Mouse (Mus musculus) kidney, postnatal 4 days (tissue): ENCODE measurements around the gene Gm9611.
"Not testable (repeated sequence)": the region's sequence is repeated elsewhere in the genome, so short reads cannot be mapped to it uniquely, and the experiment has no call there.

Source experiments
- DNase-seq, 2 experiments: peaks; one replicate each; pipeline ENCODE4 v3.0.0; 2021; ENCODE audit warnings: mixed read lengths in 2 of 2

Gene Gm9611

DNA sequence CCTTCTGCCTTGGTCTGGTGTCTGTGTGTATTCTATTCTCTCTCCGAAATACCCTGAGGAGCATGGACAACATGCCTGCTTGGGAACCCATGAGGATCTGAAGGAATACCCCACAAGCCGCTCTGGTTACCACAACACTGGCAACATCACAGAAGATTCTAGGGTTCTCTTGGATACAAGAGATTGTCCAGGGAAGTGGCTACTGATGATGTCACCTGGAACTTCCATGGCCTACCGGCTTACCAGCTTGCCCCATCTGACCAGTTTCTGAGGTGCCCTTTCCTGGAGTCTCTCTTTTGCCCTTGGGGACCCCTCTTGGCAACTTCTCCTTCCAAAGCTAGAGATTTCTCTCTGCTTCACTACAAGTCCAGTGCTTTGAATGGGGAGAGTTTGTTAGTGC, at the start of gene Gm9611:
Gene Gm9611, minus strand, starts transcription at position 101 of the 400 bp plus-strand sequence.
- not testable (repeated sequence) for DNase-seq

DNA sequence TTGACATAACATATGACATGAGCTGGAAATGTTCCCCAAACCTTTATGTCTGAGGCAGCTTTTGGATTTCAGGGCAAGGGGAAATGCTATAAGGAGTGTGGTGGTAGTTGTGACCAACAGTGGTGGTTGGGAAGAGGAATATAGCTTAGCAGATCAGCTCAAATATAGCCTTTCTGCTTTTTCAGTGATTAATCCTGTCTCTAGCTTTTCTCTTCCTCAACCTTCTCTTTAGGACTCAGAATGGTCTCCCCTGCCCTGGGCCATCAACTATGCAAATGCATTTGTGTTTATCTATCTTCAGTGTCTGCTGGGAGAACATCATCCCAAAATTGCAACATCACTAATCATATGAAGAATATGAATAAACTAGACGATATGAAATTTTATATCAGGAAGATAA, 12.8 kb upstream of the Gm9611 start, which contains the start of gene Gm7995:
Gene Gm7995, plus strand, starts transcription at position 301 of the 400 bp plus-strand sequence.
- DNase-seq, result not testable (repeated sequence)

DNA sequence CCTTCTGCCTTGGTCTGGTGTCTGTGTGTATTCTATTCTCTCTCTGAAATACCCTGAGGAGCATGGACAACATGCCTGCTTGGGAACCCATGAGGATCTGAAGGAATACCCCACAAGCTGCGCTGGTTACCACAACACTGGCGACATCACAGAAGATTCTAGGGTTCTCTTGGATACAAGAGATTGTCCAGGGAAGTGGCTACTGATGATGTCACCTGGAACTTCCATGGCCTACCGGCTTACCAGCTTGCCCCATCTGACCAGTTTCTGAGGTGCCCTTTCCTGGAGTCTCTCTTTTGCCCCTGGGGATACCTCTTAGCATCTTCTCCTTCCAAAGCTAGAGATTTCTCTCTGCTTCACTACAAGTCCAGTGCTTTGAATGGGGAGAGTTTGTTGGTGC, 37.2 kb downstream of the Gm9611 start, which contains the start of gene Gm17026:
Gene Gm17026, minus strand, starts transcription at position 101 of the 400 bp plus-strand sequence.
- not testable (repeated sequence) for DNase-seq
